Comparison of ENCODE assay signal across 13 mouse cellular contexts in genomic region chr2:44549311-44549710, GRCm38 (mm10).
"Had no signal": no experiment of that assay in that cellular context is flagged by ENCODE, and none has a peak within 500 bp of the region (broad histone marks: within the 10 kb centered on the region; RNA-seq: fewer than 3 reads in every experiment).

No protein-coding gene starts in this region.

- H3K4me1 ChIP-seq: intestine, embryonic 15.5 days; limb, embryonic 12.5 days; midbrain, embryonic 15.5 days; neural tube, embryonic 12.5 days had no signal

- H3K9me3 ChIP-seq: intestine, embryonic 15.5 days; limb, embryonic 12.5 days; midbrain, embryonic 15.5 days; neural tube, embryonic 12.5 days had no signal

- DNase-seq: layer of hippocampus, postnatal 36 days; liver; lung, adult 2 months; lung, postnatal 36 days; retina, postnatal 1 day; right cerebral cortex, postnatal 14 days; thymus, postnatal 4 days had no signal

- H3K9ac ChIP-seq: intestine, embryonic 15.5 days; limb, embryonic 12.5 days; liver, embryonic 14.5 days; midbrain, embryonic 15.5 days; neural tube, embryonic 12.5 days had no signal

- H3K27me3 ChIP-seq: intestine, embryonic 15.5 days; limb, embryonic 12.5 days; midbrain, embryonic 15.5 days; neural tube, embryonic 12.5 days had no signal

- H3K27ac ChIP-seq: intestine, embryonic 15.5 days; limb, embryonic 12.5 days; liver, embryonic 14.5 days; midbrain, embryonic 15.5 days; neural tube, embryonic 12.5 days had no signal

- ATAC-seq: intestine, embryonic 15.5 days; lung, postnatal 0 days; midbrain, embryonic 15.5 days had no signal

- H3K36me3 ChIP-seq: intestine, embryonic 15.5 days; limb, embryonic 12.5 days; midbrain, embryonic 15.5 days; neural tube, embryonic 12.5 days had no signal

- H3K4me3 ChIP-seq: intestine, embryonic 15.5 days; limb, embryonic 12.5 days; midbrain, embryonic 15.5 days; neural tube, embryonic 12.5 days had no signal

- H3K4me2 ChIP-seq: intestine, embryonic 15.5 days; limb, embryonic 12.5 days; midbrain, embryonic 15.5 days; neural tube, embryonic 12.5 days had no signal
